Mouse (Mus musculus) CH12.LX (cell line): Measurements from ENCODE around the gene Alcam. TPM values are rescaled to one million over a fixed set of nuclear protein-coding genes. Genes with fewer than 3 reads are reported as not detected.

Source experiments
- DNase-seq: peaks from one replicate; pipeline ENCODE4 v3.0.0-alpha.2; 2013; ENCODE audit errors: extremely low read depth
- H3K27ac ChIP-seq: 2 replicates; pipeline ENCODE4 v1.5.1; 2012; ENCODE audit warnings: low read depth, mild to moderate bottlenecking, control low read depth, moderate library complexity; ENCODE audit not compliant: insufficient read depth
- H3K27me3 ChIP-seq: replicated peaks from 2 replicates; pipeline ENCODE3; 2012; ENCODE audit warnings: inconsistent platforms
- H3K36me3 ChIP-seq, 2 experiments: replicated peaks in 1 of 2; 2 replicates each; pipeline versions ENCODE3 to v1.6.1; 2012; ENCODE audit warnings: inconsistent platforms in 1 of 2, low read length in 1 of 2, mild to moderate bottlenecking in 1 of 2, mixed read lengths in 1 of 2, moderate library complexity in 1 of 2; ENCODE audit not compliant: control insufficient read depth in 1 of 2, insufficient read depth in 1 of 2
- H3K4me1 ChIP-seq, 2 experiments: 2 replicates each; pipeline ENCODE4 v1.6.1; 2012; ENCODE audit warnings: inconsistent platforms in 1 of 2, moderate library complexity in 1 of 2; ENCODE audit not compliant: insufficient read depth in 2 of 2, control insufficient read depth in 1 of 2
- H3K4me2 ChIP-seq: 2 replicates; pipeline ENCODE4 v1.6.1; 2012; ENCODE audit warnings: low read depth, mild to moderate bottlenecking, control low read depth; ENCODE audit not compliant: poor library complexity, insufficient read depth, severe bottlenecking
- H3K4me3 ChIP-seq, 3 experiments: fragments of 150-350 bp in 1 of 3; sonication (generic) in 1 of 3; replicated peaks in 1 of 3; 2 replicates each; pipeline versions ENCODE3 to v1.5.1; 2011 to 2012; ENCODE audit warnings: low read depth in 2 of 3, low read length in 2 of 3, mild to moderate bottlenecking in 2 of 3, moderate library complexity in 2 of 3, control low read depth in 1 of 3, improper control_type of control experiment in 1 of 3, inconsistent platforms in 1 of 3, mixed read lengths in 1 of 3; ENCODE audit not compliant: poor library complexity in 1 of 3
- H3K79me2 ChIP-seq: replicated peaks from 2 replicates; pipeline ENCODE4 v1.6.1; 2012; ENCODE audit warnings: mild to moderate bottlenecking, moderate library complexity; ENCODE audit not compliant: control insufficient read depth, poor library complexity, insufficient read depth, severe bottlenecking; ENCODE audit errors: extremely low read depth
- H3K9ac ChIP-seq: 2 replicates; pipeline ENCODE4 v1.6.1; 2012; ENCODE audit warnings: low read depth, mild to moderate bottlenecking, control low read depth, moderate library complexity; ENCODE audit not compliant: insufficient read depth
- H3K9me3 ChIP-seq: replicated peaks from 2 replicates; pipeline ENCODE3; 2012; ENCODE audit warnings: low read length, inconsistent platforms, mixed read lengths
- BHLHE40 ChIP-seq: IDR thresholded peaks from 2 replicates; pipeline ENCODE4 v1.6.1; 2011; ENCODE audit warnings: mild to moderate bottlenecking, low read depth, low read length, improper control_type of control experiment
- CHD1 ChIP-seq: IDR thresholded peaks from 2 replicates; pipeline ENCODE4 v1.6.1; 2012; ENCODE audit warnings: low read depth, low read length, improper control_type of control experiment, inconsistent platforms
- CHD2 ChIP-seq: IDR thresholded peaks from 2 replicates; pipeline ENCODE4 v1.6.1; 2011; ENCODE audit warnings: low read length, improper control_type of control experiment
- EP300 ChIP-seq: IDR thresholded peaks from 2 replicates; pipeline ENCODE4 v1.6.1; 2011; ENCODE audit warnings: low read length, improper control_type of control experiment
- ETS1 ChIP-seq: conservative IDR thresholded peaks from 2 replicates; pipeline ENCODE4 v1.6.1; 2012; ENCODE audit warnings: low read depth, mild to moderate bottlenecking, inconsistent platforms, low read length, improper control_type of control experiment, moderate library complexity
- HCFC1 ChIP-seq: IDR thresholded peaks from 2 replicates; pipeline ENCODE4 v1.6.1; 2012; ENCODE audit warnings: low read depth, mild to moderate bottlenecking, inconsistent platforms, low read length, improper control_type of control experiment
- IRF4 ChIP-seq: IDR thresholded peaks from 2 replicates; pipeline ENCODE4 v1.6.1; 2014; ENCODE audit warnings: low read depth, mild to moderate bottlenecking, inconsistent platforms, low read length, improper control_type of control experiment
- JUND ChIP-seq: conservative IDR thresholded peaks from 2 replicates; pipeline ENCODE4 v1.6.1; 2011; ENCODE audit warnings: low read depth, low read length, improper control_type of control experiment
- KAT2A ChIP-seq: IDR thresholded peaks from 2 replicates; pipeline ENCODE4 v1.6.1; 2012; ENCODE audit warnings: low read length, improper control_type of control experiment, inconsistent platforms; ENCODE audit not compliant: insufficient replicate concordance
- MAFK ChIP-seq: IDR thresholded peaks from 2 replicates; pipeline ENCODE4 v1.6.1; 2011; ENCODE audit warnings: low read length, improper control_type of control experiment; ENCODE audit not compliant: insufficient replicate concordance
- NELFE ChIP-seq: IDR thresholded peaks from 2 replicates; pipeline ENCODE4 v1.6.1; 2011; ENCODE audit warnings: low read depth, low read length, improper control_type of control experiment
- POLR2A ChIP-seq: IDR thresholded peaks from 2 replicates; pipeline ENCODE4 v1.6.1; 2011; ENCODE audit warnings: low read depth, mild to moderate bottlenecking, improper control_type of control experiment, low read length
- POLR2AphosphoS2 ChIP-seq: IDR thresholded peaks from 2 replicates; pipeline ENCODE4 v1.6.1; 2011; ENCODE audit warnings: low read depth, low read length, improper control_type of control experiment
- RAD21 ChIP-seq: IDR thresholded peaks from 2 replicates; pipeline ENCODE4 v1.6.1; 2011; ENCODE audit warnings: low read depth, mild to moderate bottlenecking, low read length, improper control_type of control experiment, moderate library complexity
- RCOR1 ChIP-seq: conservative IDR thresholded peaks from 2 replicates; pipeline ENCODE4 v1.6.1; 2012; ENCODE audit warnings: low read depth, mild to moderate bottlenecking, inconsistent platforms, low read length, improper control_type of control experiment
- SIN3A ChIP-seq: IDR thresholded peaks from 2 replicates; pipeline ENCODE4 v1.6.1; 2012; ENCODE audit warnings: low read length, improper control_type of control experiment, inconsistent platforms
- TBP ChIP-seq: conservative IDR thresholded peaks from 2 replicates; pipeline ENCODE4 v1.6.1; 2011; ENCODE audit warnings: low read depth, low read length, improper control_type of control experiment
- TCF12 ChIP-seq: IDR thresholded peaks from 2 replicates; pipeline ENCODE4 v1.6.1; 2014; ENCODE audit warnings: low read depth, mild to moderate bottlenecking, inconsistent platforms, low read length, improper control_type of control experiment
- ZC3H11A ChIP-seq: IDR thresholded peaks from 2 replicates; pipeline ENCODE4 v1.6.1; 2012; ENCODE audit warnings: low read depth, mild to moderate bottlenecking, inconsistent platforms, low read length, improper control_type of control experiment
- ZKSCAN1 ChIP-seq: IDR thresholded peaks from 2 replicates; pipeline ENCODE4 v1.6.1; 2012; ENCODE audit warnings: low read depth, inconsistent platforms, low read length, improper control_type of control experiment, borderline replicate concordance
- dilution Hi-C: fragments of 300-500 bp; cut with MboI; formaldehyde crosslinking; loops from 2 replicates; pipeline ENCODE4 v1.14.3; 2020; ENCODE audit warnings: low sequenced_read_pairs; ENCODE audit not compliant: extremely low pct_unique_long_range_greater_than_20kb, extremely low pct_ligation_motif_present
- in situ Hi-C: fragments of 300-500 bp; cut with MboI; formaldehyde crosslinking; loops from 3 replicates; pipeline ENCODE4 v1.14.3; 2019; ENCODE audit warnings: low sequenced_read_pairs, low pct_ligation_motif_present, low pct_unique_long_range_greater_than_20kb, mixed read lengths
- polyA plus RNA-seq: library from polyadenylated mRNA; unstranded; fragments of >175 nt; gene quantifications from 2 replicates; pipeline ENCODE4 v1.2.1, GENCODE M21; 2012; ENCODE audit warnings: low read depth; ENCODE audit not compliant: insufficient read length
- total RNA-seq, 2 experiments: library from RNA; depleted of rRNA; stranded (reverse); fragments of 300-350 nt in 1 of 2; fragments of >200 nt in 1 of 2; gene quantifications; 2 replicates each; pipeline ENCODE4 v1.2.3; 2012 to 2014

Gene Alcam
- total and polyA plus RNA-seq, 3 experiments = 26.3 to 56.7 (median 54.6) TPM

GRCm38 (mm10) chr16:52334084-52334483, 119.8 kb downstream of the Alcam start:
- no peak for DNase-seq
- H3K4me2 ChIP-seq = no peak overlapping the region
- TF ChIP-seq BHLHE40 (no peak), POLR2AphosphoS2 (no peak), SIN3A (no peak), HCFC1 (no peak), RCOR1 (no peak), IRF4 (no peak), ZC3H11A (no peak), POLR2A (no peak), TBP (no peak), CHD2 (no peak), MAFK (no peak), JUND (no peak), TCF12 (no peak)
- no peak overlapping the region for H3K4me3 ChIP-seq
- in situ Hi-C loops (no loop called here), dilution Hi-C loops (no loop called here)
- H3K27me3 ChIP-seq = no peaks in the 10 kb centered on the region
- no peak overlapping the region for H3K9ac ChIP-seq
- no peak overlapping the region for H3K27ac ChIP-seq
- H3K36me3 ChIP-seq = peaks cover 0 to 6% of the 10 kb centered on the region in 2 experiments
- H3K79me2 ChIP-seq = no peaks in the 10 kb centered on the region; the same call in 1 of the 2 replicates
- peaks cover 3 to 18% of the 10 kb centered on the region in 2 experiments for H3K4me1 ChIP-seq
- no peaks in the 10 kb centered on the region for H3K9me3 ChIP-seq

GRCm38 (mm10) chr16:52333631-52334030, 120.2 kb downstream of the Alcam start:
- Histone ChIP-seq H3K4me2 (no peak overlapping the region), H3K4me3 (no peak overlapping the region), H3K9me3 (no peaks in the 10 kb centered on the region), H3K4me1 (peaks cover 3 to 17% of the 10 kb centered on the region in 2 experiments), H3K79me2 (no peaks in the 10 kb centered on the region; the same call in 1 of the 2 replicates), H3K27me3 (no peaks in the 10 kb centered on the region), H3K27ac (no peak overlapping the region), H3K9ac (no peak overlapping the region), H3K36me3 (peaks cover 0 to 6% of the 10 kb centered on the region in 2 experiments)
- TF ChIP-seq POLR2AphosphoS2 (no peak), BHLHE40 (no peak), TBP (no peak), POLR2A (no peak), CHD1 (no peak), NELFE (no peak), EP300 (no peak), ETS1 (no peak), RAD21 (no peak), ZKSCAN1 (no peak), HCFC1 (no peak), KAT2A (no peak)
- no peak for DNase-seq
- in situ Hi-C loops (no loop called here), dilution Hi-C loops (no loop called here)
